Mouse (Mus musculus): ENCODE measurements at regions not wholly inside any gene's neighbourhood (a gene's known extent, or its start where the extent isn't known, plus 50 kb on each side); places are given as distances from the start of the nearest gene placed in this dataset.

- Histone ChIP-seq H3K9ac (replicated peaks) (no peak overlapping the region), H3K27me3 (no peaks in the 10 kb centered on the region), H3K4me3 (replicated peaks) (no peak overlapping the region), H3K9me3 (no peaks in the 10 kb centered on the region), H3K36me3 (no peaks in the 10 kb centered on the region), H3K4me1 (replicated peaks) (no peaks in the 10 kb centered on the region), H3K4me2 (replicated peaks) (no peak overlapping the region), H3K27ac (no peak overlapping the region)
- no peak for ATAC-seq
- WGBS = 91% methylated on average over 4 of the region's 4 CpGs
These were observed 243.0 kb downstream of the Kcnrg start for GRCm38 (mm10) chr14:61850244-61850643.

GRCm38 (mm10) chr14:61857616-61858015, 250.4 kb downstream of the Kcnrg start:
- Histone ChIP-seq H3K9ac (replicated peaks) (no peak overlapping the region), H3K4me2 (replicated peaks) (no peak overlapping the region), H3K36me3 (no peaks in the 10 kb centered on the region), H3K4me3 (replicated peaks) (no peak overlapping the region), H3K27me3 (no peaks in the 10 kb centered on the region), H3K9me3 (no peaks in the 10 kb centered on the region), H3K4me1 (replicated peaks) (no peaks in the 10 kb centered on the region), H3K27ac (no peak overlapping the region)
- 96% methylated on average over 6 of the region's 6 CpGs for WGBS
- ATAC-seq = no peak

GRCm38 (mm10) chr14:61860688-61861087, 253.4 kb downstream of the Kcnrg start:
- H3K4me3 ChIP-seq (replicated peaks) = no peak overlapping the region

GRCm38 (mm10) chr14:61861357-61861958, 254.2 kb downstream of the Kcnrg start:
- Histone ChIP-seq H3K9me3 (no peaks in the 10 kb centered on the region), H3K36me3 (no peaks in the 10 kb centered on the region), H3K4me1 (replicated peaks) (no peaks in the 10 kb centered on the region), H3K27ac (no peak overlapping the region), H3K9ac (replicated peaks) (no peak overlapping the region), H3K4me3 (replicated peaks) (no peak overlapping the region), H3K27me3 (no peaks in the 10 kb centered on the region), H3K4me2 (replicated peaks) (no peak overlapping the region)
- WGBS = 91% methylated on average over 8 of the region's 8 CpGs
- ATAC-seq = no peak

More at GRCm38 (mm10) chr14:61860688-61861087, 253.4 kb downstream of the Kcnrg start:
- Histone ChIP-seq H3K27ac (no peak overlapping the region), H3K4me2 (replicated peaks) (no peak overlapping the region), H3K36me3 (no peaks in the 10 kb centered on the region), H3K27me3 (no peaks in the 10 kb centered on the region), H3K9me3 (no peaks in the 10 kb centered on the region), H3K4me1 (replicated peaks) (no peaks in the 10 kb centered on the region), H3K9ac (replicated peaks) (no peak overlapping the region)
- WGBS = 93% methylated on average over 4 of the region's 4 CpGs
- no peak for ATAC-seq

DNA sequence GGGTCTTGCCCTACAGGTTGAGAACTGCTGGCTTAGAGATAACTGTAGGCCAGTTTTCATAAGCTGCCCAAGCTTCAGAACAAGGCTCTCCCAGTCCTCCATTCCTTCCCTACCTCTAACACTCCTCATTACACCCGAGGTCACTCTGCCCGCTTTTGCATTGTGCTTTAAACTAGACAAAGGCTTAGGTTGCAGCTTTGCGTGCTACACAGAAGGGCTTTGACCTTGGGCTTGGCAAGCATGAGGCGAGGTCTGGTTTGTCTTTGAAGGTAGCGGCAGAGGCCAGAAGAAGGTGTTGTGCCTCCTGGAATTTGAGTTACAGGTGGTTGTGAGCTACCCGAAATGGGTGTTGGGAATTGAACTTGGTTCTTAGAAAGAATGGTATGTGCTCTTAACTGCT, 255.7 kb downstream of the Kcnrg start:
- H3K4me1 ChIP-seq (replicated peaks) = no peaks in the 10 kb centered on the region
- no peaks in the 10 kb centered on the region for H3K27me3 ChIP-seq
- no peaks in the 10 kb centered on the region for H3K36me3 ChIP-seq
- no peak overlapping the region for H3K4me2 ChIP-seq (replicated peaks)
- no peak overlapping the region for H3K4me3 ChIP-seq (replicated peaks)
- no peak for ATAC-seq
- H3K27ac ChIP-seq = no peak overlapping the region
- H3K9me3 ChIP-seq = no peaks in the 10 kb centered on the region
- 93% methylated on average over 6 of the region's 6 CpGs for WGBS
- H3K9ac ChIP-seq (replicated peaks) = no peak overlapping the region

GRCm38 (mm10) chr14:61863475-61863874, 256.2 kb downstream of the Kcnrg start:
- Histone ChIP-seq H3K4me3 (replicated peaks) (no peak overlapping the region), H3K27me3 (no peaks in the 10 kb centered on the region), H3K4me2 (replicated peaks) (no peak overlapping the region), H3K9me3 (no peaks in the 10 kb centered on the region), H3K9ac (replicated peaks) (no peak overlapping the region), H3K27ac (no peak overlapping the region), H3K4me1 (replicated peaks) (no peaks in the 10 kb centered on the region), H3K36me3 (no peaks in the 10 kb centered on the region)
- 80% methylated on average over 2 of the region's 2 CpGs for WGBS
- no peak for ATAC-seq

- ATAC-seq = no peak
- Histone ChIP-seq H3K9me3 (no peaks in the 10 kb centered on the region), H3K9ac (replicated peaks) (no peak overlapping the region), H3K27me3 (no peaks in the 10 kb centered on the region), H3K27ac (no peak overlapping the region), H3K36me3 (no peaks in the 10 kb centered on the region), H3K4me1 (replicated peaks) (no peaks in the 10 kb centered on the region), H3K4me2 (replicated peaks) (no peak overlapping the region), H3K4me3 (replicated peaks) (no peak overlapping the region)
- 53% methylated on average over 3 of the region's 3 CpGs for WGBS
These were observed 259.4 kb downstream of the Kcnrg start for GRCm38 (mm10) chr14:61866532-61867268.

DNA sequence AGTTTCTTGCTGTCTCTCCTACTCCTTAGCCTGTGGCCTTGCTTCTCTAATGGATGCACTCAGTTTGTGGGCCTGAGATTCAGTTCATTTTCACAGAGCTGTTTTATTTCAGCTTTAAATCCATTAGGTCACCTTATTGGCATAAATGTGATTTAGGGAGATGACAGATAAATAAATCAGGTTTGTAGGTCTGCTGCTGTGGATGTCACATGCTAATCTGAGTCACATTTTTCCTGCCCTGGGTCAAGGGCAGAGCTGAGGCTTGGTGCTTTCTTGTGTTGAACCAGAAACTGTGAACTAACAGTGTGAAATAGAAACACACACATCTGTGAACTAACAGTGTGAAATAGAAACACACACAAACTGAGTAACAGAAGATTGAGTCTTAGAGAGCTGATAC, 266.9 kb downstream of the Kcnrg start:
- H3K4me3 ChIP-seq (replicated peaks) = no peak overlapping the region
- no peak overlapping the region for H3K27ac ChIP-seq
- ATAC-seq = no peak
- H3K4me1 ChIP-seq (replicated peaks) = no peaks in the 10 kb centered on the region
- no peaks in the 10 kb centered on the region for H3K9me3 ChIP-seq
- H3K4me2 ChIP-seq (replicated peaks) = no peak overlapping the region
- H3K36me3 ChIP-seq = no peaks in the 10 kb centered on the region
- no peaks in the 10 kb centered on the region for H3K27me3 ChIP-seq
- H3K9ac ChIP-seq (replicated peaks) = no peak overlapping the region

DNA sequence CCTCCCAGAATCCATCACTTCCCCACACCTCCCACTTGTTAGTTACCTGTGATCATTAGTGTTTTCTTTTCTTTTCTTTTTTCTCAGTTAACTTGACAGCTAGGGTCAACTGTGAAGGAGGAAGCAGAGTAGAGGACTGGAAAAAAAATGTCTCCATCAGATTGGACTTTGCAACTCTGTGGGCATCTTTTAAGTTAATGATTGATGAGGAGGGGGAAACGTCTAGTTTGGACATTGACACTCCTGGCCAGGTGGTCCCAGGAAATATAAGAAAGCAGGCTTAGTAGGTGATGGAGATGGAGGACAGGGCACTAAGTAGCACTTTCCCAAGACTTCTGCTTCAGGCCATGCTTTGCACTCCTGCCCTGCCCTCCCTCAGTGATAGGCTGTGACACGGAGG, 272.2 kb downstream of the Kcnrg start:
- no peak overlapping the region for H3K4me2 ChIP-seq (replicated peaks)
- no peaks in the 10 kb centered on the region for H3K27me3 ChIP-seq
- no peaks in the 10 kb centered on the region for H3K36me3 ChIP-seq
- H3K4me3 ChIP-seq (replicated peaks) = no peak overlapping the region
- H3K27ac ChIP-seq = no peak overlapping the region
- no peak overlapping the region for H3K9ac ChIP-seq (replicated peaks)
- no peak for ATAC-seq
- no peaks in the 10 kb centered on the region for H3K4me1 ChIP-seq (replicated peaks)
- H3K9me3 ChIP-seq = no peaks in the 10 kb centered on the region
- 82% methylated on average over 2 of the region's 2 CpGs for WGBS

DNA sequence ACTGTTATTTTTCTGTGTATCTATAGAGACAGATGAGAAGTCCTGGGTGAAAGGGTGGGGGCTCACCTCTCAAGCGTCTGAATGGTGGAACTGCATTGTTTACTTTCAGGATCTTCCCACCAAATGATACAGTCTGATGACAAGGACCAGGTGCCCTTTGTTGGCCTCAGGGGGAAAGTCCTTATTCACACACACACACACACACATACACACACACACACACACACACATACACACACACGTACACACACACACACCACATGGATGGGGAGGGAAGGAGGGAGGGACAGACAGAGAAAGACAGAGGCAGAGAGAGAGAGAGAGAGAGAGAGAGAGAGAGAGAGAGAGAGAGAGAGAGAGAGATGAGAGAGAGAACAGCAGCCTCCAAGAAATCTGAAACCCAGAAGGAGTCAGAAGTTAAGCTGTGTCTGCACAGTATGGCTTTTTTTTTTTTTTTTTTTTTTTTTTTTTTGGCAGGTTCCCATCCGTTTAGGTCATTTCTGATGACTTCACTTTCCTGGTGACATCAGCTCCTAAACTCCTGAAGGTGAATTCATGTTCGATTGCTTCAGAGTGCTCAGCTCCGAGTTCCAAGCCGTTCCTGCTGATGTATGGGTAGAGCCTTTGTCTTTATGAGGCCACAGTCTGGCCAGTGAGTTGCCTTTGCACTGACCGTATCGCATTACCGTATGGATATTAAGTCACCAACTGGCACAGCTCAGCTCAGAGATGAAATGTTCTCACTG, 273.4 kb downstream of the Kcnrg start:
- no peaks in the 10 kb centered on the region for H3K9me3 ChIP-seq
- H3K4me3 ChIP-seq (replicated peaks) = no peak overlapping the region
- no peak overlapping the region for H3K4me2 ChIP-seq (replicated peaks)
- WGBS = 80% methylated on average over 9 of the region's 9 CpGs
- H3K27me3 ChIP-seq = no peaks in the 10 kb centered on the region
- H3K4me1 ChIP-seq (replicated peaks) = no peaks in the 10 kb centered on the region
- H3K36me3 ChIP-seq = no peaks in the 10 kb centered on the region
- ATAC-seq = no peak
- H3K27ac ChIP-seq = no peak overlapping the region
- no peak overlapping the region for H3K9ac ChIP-seq (replicated peaks)

DNA sequence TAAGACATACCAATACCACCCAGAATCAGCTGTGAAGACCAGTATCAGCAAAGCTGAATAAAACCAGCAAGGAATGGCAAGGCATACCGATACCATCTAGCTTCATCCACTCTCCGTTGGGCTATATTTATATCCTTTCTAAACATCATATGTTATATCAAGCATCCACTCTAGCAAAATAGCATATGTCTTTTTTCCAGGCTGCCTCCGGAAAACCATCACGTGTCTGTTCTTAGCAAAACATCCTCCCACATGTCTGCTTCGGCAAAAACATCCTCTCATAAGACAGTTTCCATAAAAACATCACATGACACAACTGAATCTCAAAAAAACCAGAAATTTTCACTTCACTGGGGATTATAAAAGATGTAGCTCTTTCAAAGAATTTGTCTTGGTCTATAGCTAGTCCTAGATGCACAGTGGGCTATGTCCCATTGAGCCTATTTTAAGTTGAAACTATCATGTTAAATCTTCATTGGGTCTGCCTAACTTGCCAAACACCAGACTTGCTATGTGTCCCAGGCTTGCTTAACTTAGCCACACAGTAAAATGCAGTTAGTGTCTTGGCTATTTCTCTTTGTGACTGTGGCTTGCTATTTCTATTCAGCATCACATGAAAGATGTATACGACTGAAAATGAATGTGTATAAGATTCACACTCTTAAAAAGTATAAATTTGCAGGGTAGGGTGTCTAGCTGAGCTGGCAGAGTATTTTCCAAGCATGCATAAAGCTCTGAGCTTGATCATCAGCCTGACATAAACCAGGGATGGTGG, 278.2 kb downstream of the Kcnrg start:
- H3K27ac ChIP-seq = no peak overlapping the region
- no peak overlapping the region for H3K4me3 ChIP-seq (replicated peaks)
- ATAC-seq = no peak
- H3K9ac ChIP-seq (replicated peaks) = no peak overlapping the region
- H3K4me2 ChIP-seq (replicated peaks) = no peak overlapping the region
- no peaks in the 10 kb centered on the region for H3K9me3 ChIP-seq
- no peaks in the 10 kb centered on the region for H3K4me1 ChIP-seq (replicated peaks)
- WGBS = 94% methylated on average over 6 of the region's 6 CpGs
- no peaks in the 10 kb centered on the region for H3K27me3 ChIP-seq
- H3K36me3 ChIP-seq = no peaks in the 10 kb centered on the region

GRCm38 (mm10) chr14:61889626-61890025, 282.4 kb downstream of the Kcnrg start:
- 90% methylated on average over 8 of the region's 8 CpGs for WGBS
- Histone ChIP-seq H3K9me3 (no peaks in the 10 kb centered on the region), H3K36me3 (no peaks in the 10 kb centered on the region), H3K4me1 (replicated peaks) (no peaks in the 10 kb centered on the region), H3K9ac (replicated peaks) (no peak overlapping the region), H3K27ac (no peak overlapping the region), H3K4me2 (replicated peaks) (no peak overlapping the region), H3K27me3 (no peaks in the 10 kb centered on the region), H3K4me3 (replicated peaks) (no peak overlapping the region)
- ATAC-seq = no peak

Data from midbrain, embryonic 13.5 days (tissue).